Mouse (Mus musculus): Measurements from ENCODE around the gene Cenpb.

- no peak for TF ChIP-seq CTCF (IDR thresholded peaks at IDR 0.05; ENCODE audit: low read depth, low read length)
- TF ChIP-seq POLR2A (IDR thresholded peaks at IDR 0.05; ENCODE audit: extremely low read depth, insufficient read depth, low read length), result no peak
Measured at GRCm38 (mm10) chr2:131186343-131186742, 6.5 kb upstream of the Cenpb start.
